Mouse (Mus musculus): Measurements from ENCODE around the gene Ifnar2.
"Not testable (repeated sequence)": the region's sequence is repeated elsewhere in the genome, so short reads cannot be mapped to it uniquely, and the experiment has no call there.

Ifnar2 gene

DNA sequence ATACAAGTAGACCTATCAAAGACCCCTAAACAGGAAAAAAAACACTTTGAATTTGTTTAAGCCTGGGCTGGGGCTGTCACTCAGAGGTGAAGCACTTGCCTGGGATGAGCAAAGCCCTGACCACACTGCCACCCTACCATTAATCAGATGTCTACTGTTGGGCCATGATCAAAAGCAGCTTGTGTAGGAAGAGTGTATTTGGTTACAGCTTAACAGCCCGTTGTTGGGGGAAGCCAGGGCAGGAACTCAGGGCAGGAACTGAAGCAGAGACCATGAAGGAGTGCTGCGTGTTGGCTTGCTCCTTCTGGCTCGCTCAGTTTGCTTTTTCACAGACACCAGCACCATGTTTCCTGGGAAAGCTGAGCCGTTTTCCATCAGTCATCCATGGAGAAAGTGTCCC lies 54.0 kb downstream of the Ifnar2 start:
- no peak for DNase-seq (ENCODE audit: low spot score in 2 of 2)

DNA sequence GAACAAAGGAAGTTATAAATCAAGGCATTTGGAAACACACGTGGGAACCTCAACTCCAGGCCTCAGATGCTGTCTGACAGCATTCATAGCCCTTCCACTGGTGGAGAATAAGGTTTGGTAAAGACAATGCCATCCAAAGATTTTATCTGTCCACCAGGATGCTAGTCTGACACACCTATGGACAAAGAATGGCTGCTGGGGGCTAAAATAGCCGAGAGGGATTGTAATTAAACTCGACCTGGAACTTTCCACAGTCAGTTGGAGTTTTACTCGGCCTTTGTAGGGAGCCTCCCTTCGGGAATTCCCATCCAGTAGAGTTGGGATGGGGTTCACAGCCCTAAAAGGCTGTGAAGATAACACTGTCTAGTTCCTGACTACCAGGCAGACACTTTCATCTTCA lies 54.9 kb downstream of the Ifnar2 start:
- no peak for DNase-seq (ENCODE audit: low spot score in 2 of 2)

DNA sequence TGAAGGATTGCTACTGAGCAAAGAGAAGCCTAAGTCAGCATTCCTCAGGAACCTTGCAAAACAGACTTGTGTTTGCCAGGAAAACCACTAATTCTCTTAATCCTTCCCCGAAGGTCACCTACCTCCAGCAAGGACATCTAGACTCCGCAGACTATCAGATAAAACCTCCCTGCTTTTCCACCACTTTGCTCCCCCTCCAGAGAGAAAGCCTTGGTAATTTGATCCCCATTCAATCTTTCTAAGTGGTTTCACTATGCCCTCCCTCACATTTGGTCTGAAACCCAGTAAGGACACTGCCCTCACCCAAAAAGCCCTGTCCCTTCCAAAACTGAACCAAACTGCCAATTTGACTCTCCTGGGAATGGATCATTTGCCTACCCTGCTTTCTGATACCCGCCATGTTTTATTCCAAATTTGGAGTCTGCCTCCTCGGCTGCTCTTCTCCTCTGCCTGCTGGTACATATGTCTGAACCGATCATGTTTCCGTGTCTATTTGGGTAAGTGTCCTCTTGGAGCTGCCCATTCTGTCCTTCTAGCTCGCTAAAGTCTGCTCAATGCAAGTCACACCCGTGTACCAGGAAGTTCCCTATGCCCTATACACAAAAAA lies 55.8 kb downstream of the Ifnar2 start:
- no peak for DNase-seq (ENCODE audit: low spot score in 2 of 2)

DNA sequence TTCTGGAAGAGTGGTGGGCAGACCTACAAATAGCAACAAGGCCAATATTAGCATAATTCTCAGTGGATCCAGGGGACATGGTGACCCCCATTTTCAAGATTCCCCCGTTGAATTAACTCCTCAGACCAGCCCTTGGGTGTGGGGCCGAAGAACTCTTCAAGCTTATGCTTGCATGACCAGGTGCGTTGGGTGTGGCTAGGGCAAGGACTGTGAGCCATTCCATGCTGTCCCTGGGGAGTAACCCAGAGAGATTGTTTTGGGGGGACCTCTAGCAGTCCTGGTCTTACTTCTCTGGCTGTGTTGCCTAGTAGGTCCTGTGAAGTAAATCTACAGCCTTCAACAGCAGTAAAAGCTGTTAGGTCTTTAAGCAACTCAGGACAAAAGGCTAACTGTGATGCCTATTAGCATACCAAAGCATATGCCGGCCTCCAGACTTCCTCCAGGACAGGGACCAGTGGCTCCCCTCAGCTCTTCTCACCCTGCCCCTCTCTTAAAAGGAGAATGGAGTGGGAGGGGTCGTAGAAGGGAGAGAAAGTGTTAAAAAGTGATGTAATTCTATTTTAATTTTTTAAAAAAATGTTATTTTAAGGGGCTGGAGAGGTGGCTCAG lies 60.2 kb downstream of the Ifnar2 start:
- no peak for DNase-seq (ENCODE audit: low spot score in 2 of 2)

DNA sequence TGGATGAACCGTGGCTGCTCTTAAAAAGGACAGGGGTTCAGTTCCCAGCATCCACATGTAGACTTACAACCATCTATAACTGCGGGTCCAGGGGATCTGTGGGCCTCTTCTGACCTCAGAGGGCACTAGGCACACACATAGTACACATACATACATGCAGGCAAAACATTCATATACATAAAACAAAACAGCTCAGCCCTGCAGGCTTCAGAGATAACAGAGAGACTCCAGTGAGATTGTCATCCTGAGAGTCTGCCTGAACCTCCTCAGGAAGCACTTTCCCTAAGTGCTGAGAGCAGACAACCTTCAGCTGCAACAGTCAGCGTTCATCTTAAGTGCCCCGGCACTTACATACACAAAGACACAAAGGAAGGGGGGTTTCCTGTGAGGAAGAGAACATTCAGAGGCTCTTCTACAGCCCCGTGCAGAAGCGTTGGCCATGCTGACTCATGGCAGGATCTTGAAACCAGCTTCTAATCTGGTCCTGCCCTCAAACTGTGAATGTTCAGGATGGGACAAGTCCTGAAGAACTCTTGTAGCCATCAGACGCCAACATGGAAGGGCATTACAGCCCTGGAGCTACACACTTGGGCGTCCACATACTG lies 60.8 kb downstream of the Ifnar2 start:
- no peak for DNase-seq (ENCODE audit: low spot score in 2 of 2)

DNA sequence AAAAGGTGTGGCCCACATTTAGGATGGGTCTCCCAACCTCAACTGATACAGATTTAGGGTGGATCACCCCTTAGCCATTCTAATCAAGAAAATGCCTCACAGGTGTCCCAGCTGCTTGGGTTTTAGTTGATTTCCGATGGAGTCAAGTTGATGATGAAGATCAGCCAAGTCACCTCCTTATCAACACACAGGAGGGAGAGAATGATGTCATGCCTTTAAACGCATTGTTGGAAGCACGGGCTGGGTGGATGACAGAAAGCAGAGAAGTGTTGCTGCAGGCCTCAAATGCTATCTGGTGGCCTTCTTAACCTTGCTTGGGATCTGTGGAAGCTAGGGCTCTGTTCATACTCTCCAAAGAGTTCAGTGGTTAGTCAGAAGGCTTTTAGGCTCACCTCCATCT lies 61.5 kb downstream of the Ifnar2 start:
- DNase-seq (ENCODE audit: low spot score in 2 of 2), result no peak

DNA sequence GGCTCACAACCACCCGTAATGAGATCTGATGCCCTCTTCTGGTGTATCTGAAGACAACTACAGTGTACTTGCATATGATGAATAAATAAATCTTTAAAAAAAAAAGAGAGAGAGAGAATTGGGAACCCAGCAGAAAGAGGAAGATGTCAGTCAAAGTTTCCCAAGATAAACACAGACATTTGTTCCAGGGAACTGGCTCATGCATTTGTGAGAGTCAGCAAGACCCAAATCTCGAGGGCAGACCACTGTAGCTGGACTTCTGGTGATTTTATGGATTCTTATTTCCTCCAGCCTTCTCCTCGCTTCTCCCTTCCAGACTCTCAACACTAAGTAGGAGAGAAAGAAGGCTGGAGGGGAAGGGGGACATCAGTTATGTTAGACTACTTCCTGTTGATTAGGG lies 65.5 kb downstream of the Ifnar2 start:
- no peak for DNase-seq (ENCODE audit: low spot score in 2 of 2)

DNA sequence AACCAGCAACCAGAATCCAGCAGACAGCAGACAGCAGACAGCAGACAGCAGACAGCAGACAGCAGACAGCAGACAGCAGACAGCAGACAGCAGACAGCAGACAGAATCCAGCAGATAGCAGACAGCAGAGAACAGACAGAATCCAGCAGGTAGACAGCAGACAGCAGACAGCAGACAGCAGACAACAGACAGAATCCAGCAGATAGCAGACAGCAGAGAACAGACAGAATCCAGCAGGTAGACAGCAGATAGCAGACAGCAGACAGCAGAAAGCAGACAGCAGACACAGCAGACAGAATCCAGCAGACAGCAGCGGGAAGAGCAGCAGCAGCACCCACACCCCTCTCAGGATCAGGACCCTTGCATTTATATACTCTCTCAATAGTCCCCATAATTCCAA lies 66.0 kb downstream of the Ifnar2 start:
- DNase-seq (ENCODE audit: low spot score in 2 of 2), result not testable (repeated sequence)

DNA sequence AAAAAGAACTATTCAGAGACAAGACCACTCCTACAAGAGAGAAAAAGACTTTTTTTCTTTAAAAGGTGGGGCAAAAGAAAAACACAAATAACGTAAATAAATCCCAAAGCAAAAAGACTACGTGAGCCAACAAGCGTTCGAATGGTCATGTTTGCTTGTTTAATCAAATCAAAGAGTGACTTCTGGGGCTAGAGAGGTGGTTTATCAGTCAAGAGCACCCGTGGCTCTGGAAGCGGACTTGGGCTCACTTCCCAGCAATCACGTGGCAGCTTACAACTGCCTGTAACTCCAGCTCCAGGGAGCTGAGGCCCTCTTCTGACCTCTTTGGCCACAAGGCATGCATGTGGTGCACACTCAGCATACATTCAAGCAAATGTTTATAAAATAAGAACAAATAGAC lies 68.8 kb downstream of the Ifnar2 start:
- no peak for DNase-seq (ENCODE audit: low spot score in 2 of 2)

DNA sequence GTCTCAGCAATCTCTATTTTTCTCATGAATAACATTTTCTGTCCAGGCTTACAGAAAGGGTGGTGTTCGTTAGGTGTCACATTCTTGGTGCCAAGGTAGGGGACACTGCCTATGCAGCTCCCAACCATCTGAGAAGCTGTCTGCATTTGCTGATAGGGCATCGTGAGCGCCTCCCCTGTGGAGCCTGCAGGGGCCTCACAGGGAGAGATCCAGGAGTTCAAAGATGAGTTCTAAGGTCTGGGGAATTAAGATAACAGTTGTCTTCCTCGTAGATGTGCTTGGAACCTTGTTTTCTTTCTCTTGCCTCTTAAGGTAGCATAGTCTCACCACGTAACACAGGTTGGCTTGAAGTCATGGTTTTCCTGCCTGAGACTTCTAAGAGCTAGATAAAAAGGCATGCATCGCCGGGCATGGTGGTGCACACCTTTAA lies 69.2 kb downstream of the Ifnar2 start:
- DNase-seq (ENCODE audit: low spot score in 2 of 2), result no peak

DNA sequence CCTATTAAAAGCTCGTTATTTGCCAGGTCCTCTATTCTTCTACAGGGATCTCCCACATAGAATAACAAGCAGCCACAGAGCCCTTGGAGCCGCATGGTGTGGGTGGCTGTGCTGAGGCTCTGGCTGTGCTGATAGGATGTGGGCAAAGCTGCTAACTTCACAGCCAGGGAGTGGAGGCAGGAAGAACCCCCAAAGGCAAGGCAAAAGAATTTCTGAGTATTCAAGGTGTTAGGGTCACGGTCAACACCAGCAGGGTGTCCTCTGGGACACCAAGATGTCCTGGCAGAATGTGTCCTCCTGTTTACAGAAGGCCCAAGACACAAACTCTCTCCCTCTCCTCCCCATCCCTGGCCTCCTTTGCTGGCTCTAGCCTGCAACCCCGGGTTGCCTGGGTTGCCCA lies 69.9 kb downstream of the Ifnar2 start:
- DNase-seq (ENCODE audit: low spot score in 2 of 2), result peak in 1 of 2 experiments; percentile 34

DNA sequence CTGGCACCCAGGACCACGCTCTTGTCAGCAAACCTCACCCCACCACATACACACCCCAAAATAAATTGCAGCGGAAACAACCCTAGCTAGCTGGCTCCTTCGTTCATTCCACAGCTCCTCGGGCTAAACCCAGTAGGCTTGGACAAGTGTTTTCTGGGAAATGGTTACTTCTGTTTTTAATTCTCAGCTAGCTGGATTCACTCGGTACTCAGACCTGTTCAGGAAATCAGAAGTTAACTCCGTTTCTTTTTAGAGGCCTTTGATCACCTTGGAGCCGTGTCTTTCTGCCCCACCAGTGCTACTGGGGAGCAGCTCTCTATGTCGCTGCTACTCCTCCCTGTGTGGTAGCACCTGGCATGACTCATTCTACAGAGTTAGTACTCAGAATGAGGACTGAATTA lies 70.6 kb downstream of the Ifnar2 start:
- no peak for DNase-seq (ENCODE audit: low spot score in 2 of 2)

DNA sequence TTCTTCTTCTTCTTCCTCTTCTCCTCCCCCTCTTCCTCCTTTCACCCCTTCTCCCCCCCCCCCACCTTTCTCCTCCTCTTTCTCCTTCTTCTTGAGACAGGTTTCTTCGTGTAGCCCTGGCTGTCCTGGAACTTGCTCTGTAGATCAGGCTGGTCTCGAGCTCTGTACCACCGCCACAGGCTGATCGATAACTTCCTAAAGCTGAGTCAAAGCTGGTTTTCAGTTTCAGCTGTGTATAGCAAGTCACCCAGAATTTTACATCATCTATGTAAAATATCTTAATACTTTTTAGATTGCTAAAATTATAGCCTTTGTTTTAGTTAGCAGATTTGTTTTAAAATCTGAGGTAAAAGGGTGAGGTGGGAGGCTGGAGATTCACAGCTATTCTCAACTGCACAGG lies 72.3 kb downstream of the Ifnar2 start:
- DNase-seq (ENCODE audit: low spot score in 2 of 2), result no peak

DNA sequence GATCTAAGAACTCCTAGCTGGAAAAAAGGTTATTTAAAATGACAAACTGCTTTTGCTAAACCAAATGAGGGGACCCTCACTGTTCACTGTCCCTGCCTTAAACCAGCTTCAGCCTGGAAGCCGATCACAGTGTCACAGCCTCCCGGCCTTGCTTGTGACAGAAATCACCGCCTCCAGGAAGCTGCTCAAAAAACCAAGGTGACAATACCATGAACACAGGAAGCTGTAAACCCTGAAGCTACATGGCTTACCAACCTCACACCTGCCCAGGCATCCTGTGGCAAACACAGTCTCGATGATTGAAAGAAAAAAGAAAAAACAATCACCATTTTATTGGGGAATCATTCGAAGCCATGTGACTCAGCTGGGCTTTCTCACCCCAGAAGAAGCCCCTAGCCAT lies 73.0 kb downstream of the Ifnar2 start:
- no peak for DNase-seq (ENCODE audit: low spot score in 2 of 2)

DNA sequence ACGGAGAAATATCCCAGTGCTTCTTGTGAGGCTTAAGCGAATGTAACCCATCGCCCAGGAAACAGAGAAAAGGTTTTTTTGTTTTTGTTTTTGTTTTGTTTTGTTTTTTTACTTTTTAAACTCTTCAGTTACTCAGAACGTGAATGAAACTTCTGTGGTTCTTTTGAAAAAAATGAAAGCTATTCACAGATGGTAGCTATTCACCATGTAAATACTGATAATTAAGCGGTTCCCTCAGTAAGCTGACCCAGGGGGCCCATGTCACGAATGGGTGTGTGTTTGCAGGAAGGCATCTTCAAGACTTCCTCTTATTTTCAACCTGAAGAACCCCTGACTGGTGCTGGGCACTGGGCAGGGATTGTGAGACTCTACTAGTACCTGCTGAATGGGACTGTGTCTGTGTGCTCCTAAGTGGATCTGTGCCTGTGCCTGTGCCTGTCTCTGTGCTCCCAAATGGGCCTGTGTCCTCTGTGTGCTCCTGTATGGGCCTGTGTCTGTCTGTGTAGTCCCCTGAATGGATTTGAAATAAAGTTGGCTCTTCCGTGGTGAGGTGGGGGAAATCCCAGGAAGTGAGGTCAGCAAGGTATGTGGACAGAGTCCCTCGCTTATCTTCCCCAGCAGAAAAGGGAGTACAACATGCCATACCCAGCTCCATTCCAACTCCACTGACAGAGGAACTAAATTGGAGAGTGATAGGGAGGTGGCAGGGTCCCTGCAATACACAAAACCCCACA lies 74.4 kb downstream of the Ifnar2 start:
- no peak for DNase-seq (ENCODE audit: low spot score in 2 of 2)

DNA sequence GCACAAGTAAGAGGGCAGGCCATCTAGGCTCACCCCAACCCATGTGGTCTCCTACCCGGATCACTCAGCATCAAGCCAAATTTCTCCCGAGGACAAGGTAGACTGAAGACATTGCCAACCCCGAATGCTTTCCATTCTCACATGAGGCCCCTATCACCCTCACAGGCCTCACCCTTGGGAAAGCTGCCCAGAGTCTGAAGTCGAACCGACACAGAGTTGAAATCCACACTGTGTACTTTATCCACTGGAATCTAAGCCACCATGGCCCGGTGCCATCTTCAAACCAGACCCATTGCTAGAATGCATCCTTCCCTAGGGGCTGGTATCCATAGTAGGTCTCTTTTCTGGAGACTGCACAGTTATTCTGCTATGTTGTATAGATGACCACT lies 74.9 kb downstream of the Ifnar2 start:
- DNase-seq (ENCODE audit: low spot score in 2 of 2), result no peak

DNA sequence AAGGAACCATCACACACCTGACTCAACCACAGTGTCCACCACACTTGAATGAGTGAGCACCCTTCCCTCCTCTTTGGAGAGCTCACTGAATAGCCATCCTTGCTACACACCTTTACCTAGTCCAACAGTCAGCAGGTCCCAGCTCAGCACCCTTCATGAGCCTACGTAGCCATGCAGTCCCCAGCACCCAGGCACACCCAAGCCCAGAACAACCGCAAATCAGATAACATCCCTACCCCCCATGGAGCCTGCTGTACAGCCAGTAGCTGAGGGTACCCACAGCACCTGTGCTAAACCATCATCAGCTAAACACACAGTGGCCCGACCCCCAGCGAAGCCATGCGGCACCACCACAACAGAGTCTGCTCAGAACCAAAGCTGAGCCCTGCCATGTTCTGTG lies 75.5 kb downstream of the Ifnar2 start:
- no peak for DNase-seq (ENCODE audit: low spot score in 2 of 2)

DNA sequence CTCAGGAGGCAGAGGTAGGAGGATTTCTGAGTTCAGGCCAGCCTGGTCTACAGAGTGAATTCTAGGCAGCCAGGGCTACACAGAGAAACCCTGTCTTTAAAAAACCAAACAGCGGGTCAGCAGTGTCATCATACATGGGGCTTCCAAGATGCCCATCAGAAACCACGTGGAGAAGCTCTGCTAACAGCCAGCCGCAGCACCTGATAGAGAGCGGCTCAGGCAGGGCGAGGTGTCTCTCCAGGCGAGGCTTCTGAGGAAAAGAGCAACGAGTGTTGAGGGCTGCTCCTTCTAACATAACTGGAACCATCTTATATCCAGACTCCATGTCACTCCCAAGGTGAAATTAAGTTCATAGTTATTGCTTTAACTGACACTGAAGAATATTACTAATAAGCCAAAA lies 76.3 kb downstream of the Ifnar2 start:
- DNase-seq (ENCODE audit: low spot score in 2 of 2), result no peak

DNA sequence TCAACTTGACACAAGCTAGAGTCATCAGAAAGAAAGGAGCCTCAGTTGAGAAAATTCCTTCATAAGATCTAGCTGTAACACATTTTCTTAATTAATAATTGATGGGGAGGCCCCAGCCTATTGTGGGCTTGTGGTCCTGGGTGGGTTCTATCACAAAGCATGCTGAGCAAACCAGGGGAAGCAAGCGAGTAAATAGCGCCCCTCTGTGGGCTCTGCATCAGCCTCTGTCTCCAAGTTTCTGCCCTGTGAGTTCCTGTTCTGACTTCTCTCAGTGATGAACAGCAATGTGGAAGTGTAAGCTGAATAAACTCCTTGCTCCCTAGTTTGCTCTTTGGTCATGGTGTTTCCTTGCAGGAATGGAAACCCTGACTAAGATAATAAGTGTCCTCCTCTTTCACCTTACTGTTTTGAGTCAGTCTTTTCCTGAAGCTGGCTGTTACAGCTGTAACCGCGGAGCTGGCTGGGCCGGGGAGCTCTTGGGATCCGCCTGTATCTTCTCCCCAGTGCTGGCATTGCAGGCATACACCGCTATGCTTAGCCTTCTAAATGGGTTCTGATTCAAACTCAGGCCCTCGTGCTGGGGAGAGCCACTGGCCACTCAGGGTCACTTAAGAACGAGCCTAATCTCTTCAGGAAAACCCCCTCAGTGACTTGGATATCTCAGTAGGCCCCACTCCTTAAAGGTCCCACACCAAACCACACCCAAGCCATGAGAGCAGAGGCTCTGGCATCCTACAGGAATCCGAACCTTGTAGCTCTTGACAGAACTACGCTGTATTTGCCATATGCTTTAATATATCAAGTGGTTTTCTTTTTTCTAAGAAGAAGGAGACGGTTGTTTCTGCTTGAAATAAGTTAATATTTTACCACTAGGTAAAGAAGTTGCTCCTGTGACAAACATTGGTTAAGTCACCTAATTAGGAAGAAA lies 77.8 kb downstream of the Ifnar2 start:
- no peak for DNase-seq (ENCODE audit: low spot score in 2 of 2)

DNA sequence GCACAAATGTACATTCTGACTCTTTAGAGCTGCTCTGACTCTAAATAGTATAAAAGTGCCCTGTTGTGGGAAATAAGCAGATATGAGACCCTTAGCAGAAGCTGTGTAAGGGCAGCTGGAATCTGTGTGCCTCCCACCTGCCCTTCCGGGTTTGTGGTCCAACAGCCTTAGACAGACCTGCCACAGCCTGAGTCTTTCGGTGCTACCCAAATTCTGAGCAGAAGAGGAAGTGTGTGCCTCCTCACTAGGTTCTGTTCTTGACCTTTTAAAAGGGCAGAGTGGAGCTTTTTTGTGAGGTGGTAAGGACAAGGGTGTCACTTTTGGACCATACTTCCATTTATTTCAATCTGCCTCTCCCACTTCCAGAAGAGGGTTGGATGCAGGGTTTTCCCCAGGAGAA lies 79.4 kb downstream of the Ifnar2 start:
- no peak for DNase-seq (ENCODE audit: low spot score in 2 of 2)

DNA sequence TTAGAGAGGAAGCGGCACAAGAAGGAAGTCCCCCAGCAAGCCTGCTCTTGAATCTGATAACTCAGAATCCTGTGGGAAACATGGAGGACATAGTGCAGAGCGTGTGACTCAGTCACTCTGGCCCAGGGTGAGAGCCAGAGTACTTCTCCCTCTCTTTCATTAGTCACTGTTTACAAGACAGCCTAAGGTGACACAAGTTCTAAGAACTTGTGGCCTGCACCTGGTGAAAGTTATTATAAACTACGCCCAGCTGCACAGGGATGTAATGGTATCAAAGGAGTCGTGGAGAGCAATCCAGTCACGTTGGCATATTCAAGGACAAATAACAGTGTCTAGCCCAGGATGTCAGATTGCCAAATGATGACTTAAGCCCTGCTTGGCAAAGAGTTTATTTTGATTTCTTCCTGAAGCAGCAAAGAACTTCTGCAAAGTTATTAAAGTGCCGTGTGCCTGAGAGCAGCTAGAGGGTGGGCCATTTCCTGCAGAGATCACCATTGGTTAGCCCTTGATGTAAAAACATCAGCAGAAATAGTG lies 79.8 kb downstream of the Ifnar2 start:
- DNase-seq (ENCODE audit: low spot score in 2 of 2), result no peak
